Mouse (Mus musculus) bone marrow, adult 2 months (tissue): ENCODE measurements around the gene Plekha5.

ENCODE experiments used
- CTCF ChIP-seq: fragments of 200-500 bp; IDR thresholded peaks from 2 replicates; pipeline ENCODE4 v1.5.1; 2011; ENCODE audit warnings: low read length, control low read depth; ENCODE audit not compliant: control insufficient read depth, insufficient read depth
- POLR2A ChIP-seq: fragments of 200-500 bp; IDR thresholded peaks from 2 replicates; pipeline ENCODE4 v1.6.1; 2011; ENCODE audit warnings: low read depth, mild to moderate bottlenecking, control low read depth, low read length, borderline replicate concordance; ENCODE audit not compliant: control insufficient read depth

DNA sequence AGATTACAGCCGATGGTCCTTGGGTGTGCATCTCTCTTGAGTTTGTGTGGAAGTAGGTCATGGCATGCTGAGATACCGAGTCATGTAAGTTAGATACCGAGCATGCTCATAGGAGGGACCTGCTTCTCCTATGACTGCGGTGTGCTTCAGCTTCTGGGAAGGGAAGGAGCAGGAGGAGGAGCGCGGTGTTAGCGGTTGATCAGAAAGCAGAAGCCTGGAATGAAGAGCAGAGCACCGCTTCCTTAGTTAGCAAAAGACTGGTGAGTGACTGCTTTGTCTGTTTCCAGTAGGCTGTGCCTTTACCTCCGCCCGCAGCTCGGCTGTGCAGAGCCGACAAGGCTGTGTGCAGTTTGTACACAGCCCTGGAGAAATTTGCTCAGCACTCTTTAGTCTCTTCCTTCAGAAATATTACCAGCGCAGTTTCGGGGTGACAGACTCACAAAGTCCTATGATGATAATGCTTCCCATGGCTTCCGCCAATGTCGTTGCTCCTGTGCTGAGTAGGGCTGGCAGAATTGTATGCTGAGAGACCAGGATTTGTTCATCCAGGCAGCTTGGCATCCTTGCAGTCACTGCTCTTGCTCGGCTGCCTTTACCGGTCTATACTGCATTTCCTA is 67.2 kb downstream of the Plekha5 start:
- TF ChIP-seq POLR2A (no peak), CTCF (no peak)
